In genomic region chr6:89557654-89558053, GRCm38 (mm10) we compare ENCODE assay signal across 31 mouse cellular contexts.
"Had no signal": no experiment of that assay in that cellular context is flagged by ENCODE, and none has a peak within 500 bp of the region (broad histone marks: within the 10 kb centered on the region; RNA-seq: fewer than 3 reads in every experiment).

No protein-coding gene starts in this region.

- DNase-seq: left cerebral cortex, postnatal 4 days; liver; liver, embryonic 13.5 days; liver, postnatal 0 days; lung, adult 18-20 months; lung, adult 2 months; lung, embryonic 14.5 days; lung, postnatal 10 days; lung, postnatal 14 days; lung, postnatal 36 days; lung, postnatal 4 days; midbrain, embryonic 14.5 days had no signal

- H3K27ac ChIP-seq: limb, embryonic 10.5 days; limb, embryonic 12.5 days; limb, embryonic 13.5 days; limb, embryonic 15.5 days; liver, embryonic 12.5 days; liver, embryonic 13.5 days; liver, embryonic 14.5 days; liver, embryonic 15.5 days; lung, embryonic 15.5 days; macrophage had no signal

- H3K9me3 ChIP-seq: limb, embryonic 10.5 days; limb, embryonic 12.5 days; limb, embryonic 13.5 days; limb, embryonic 15.5 days; liver, embryonic 12.5 days; liver, embryonic 13.5 days; liver, embryonic 15.5 days; lung, embryonic 15.5 days; megakaryocyte, embryonic 14.5 days; midbrain, embryonic 10.5 days; midbrain, embryonic 12.5 days; midbrain, embryonic 13.5 days; midbrain, embryonic 15.5 days had no signal

- H3K4me1 ChIP-seq: limb, embryonic 10.5 days; limb, embryonic 12.5 days; limb, embryonic 15.5 days; liver, embryonic 13.5 days; liver, embryonic 15.5 days had no signal

- H3K9ac ChIP-seq: limb, embryonic 12.5 days; limb, embryonic 13.5 days; limb, embryonic 15.5 days; liver, embryonic 12.5 days; liver, embryonic 13.5 days; liver, embryonic 14.5 days; liver, embryonic 15.5 days; liver, postnatal 0 days; lung, embryonic 14.5 days; lung, embryonic 15.5 days; midbrain, embryonic 12.5 days; midbrain, embryonic 13.5 days; midbrain, embryonic 15.5 days had no signal

- H3K36me3 ChIP-seq: limb, embryonic 10.5 days; limb, embryonic 13.5 days; liver, embryonic 12.5 days; liver, embryonic 13.5 days; liver, embryonic 15.5 days; lung, embryonic 15.5 days; midbrain, embryonic 12.5 days; midbrain, embryonic 13.5 days had no signal

- H3K4me2 ChIP-seq: limb, embryonic 12.5 days; limb, embryonic 13.5 days; limb, embryonic 15.5 days; liver, embryonic 11.5 days; liver, embryonic 12.5 days; liver, embryonic 13.5 days; liver, embryonic 15.5 days; lung, embryonic 14.5 days; lung, embryonic 15.5 days; midbrain, embryonic 11.5 days; midbrain, embryonic 12.5 days; midbrain, embryonic 13.5 days; midbrain, embryonic 15.5 days had no signal

- H3K4me3 ChIP-seq: limb, embryonic 10.5 days; limb, embryonic 12.5 days; limb, embryonic 13.5 days; limb, embryonic 15.5 days; liver, embryonic 12.5 days; liver, embryonic 13.5 days; liver, embryonic 15.5 days; lung, embryonic 15.5 days; megakaryocyte, embryonic 14.5 days; midbrain, embryonic 10.5 days; midbrain, embryonic 12.5 days; midbrain, embryonic 13.5 days; midbrain, embryonic 15.5 days; myocyte had no signal

- H3K27me3 ChIP-seq: limb, embryonic 12.5 days; limb, embryonic 13.5 days; limb, embryonic 15.5 days; liver, embryonic 12.5 days; liver, embryonic 13.5 days; liver, embryonic 15.5 days; lung, embryonic 15.5 days; midbrain, embryonic 12.5 days; midbrain, embryonic 13.5 days; midbrain, embryonic 15.5 days had no signal

- ATAC-seq: liver, embryonic 12.5 days; liver, postnatal 0 days; lung, postnatal 0 days; midbrain, embryonic 13.5 days; midbrain, embryonic 15.5 days; midbrain, embryonic 16.5 days had no signal
